Mouse (Mus musculus) ovary, postnatal 36 days (tissue): ENCODE data around the gene Ly6g.
"Not testable (repeated sequence)": the region's sequence is repeated elsewhere in the genome, so short reads cannot be mapped to it uniquely, and the experiment has no call there.

ENCODE experiments used
- DNase-seq: peaks from one replicate; pipeline ENCODE4 v3.0.0; 2022; ENCODE audit warnings: low spot score, mixed read lengths

Ly6g gene

GRCm38 (mm10) chr15:75154940-75155339 is at the start of gene Ly6g:
Gene Ly6g, plus strand, starts transcription at chr15:75155240.
- DNase-seq = no peak

- DNase-seq = not testable (repeated sequence)
Measured at GRCm38 (mm10) chr15:75110424-75110823, 44.6 kb upstream of the Ly6g start.

GRCm38 (mm10) chr15:75111861-75112630 is 43.0 kb upstream of the Ly6g start, which contains the start of gene Ly6c2:
Gene Ly6c2, minus strand, starts transcription at chr15:75111970.
- DNase-seq = not testable (repeated sequence)

GRCm38 (mm10) chr15:75116525-75116924 is 38.5 kb upstream of the Ly6g start:
- DNase-seq = no peak

- not testable (repeated sequence) for DNase-seq
Measured at GRCm38 (mm10) chr15:75117481-75117880, 37.6 kb upstream of the Ly6g start.

- peak; percentile 18 for DNase-seq
Measured at GRCm38 (mm10) chr15:75118742-75119141, 36.3 kb upstream of the Ly6g start.

GRCm38 (mm10) chr15:75120066-75120465 is 35.0 kb upstream of the Ly6g start:
- no peak for DNase-seq

GRCm38 (mm10) chr15:75132346-75132745 is 22.7 kb upstream of the Ly6g start:
- DNase-seq = not testable (repeated sequence)

GRCm38 (mm10) chr15:75135090-75135783 is 19.8 kb upstream of the Ly6g start:
- DNase-seq = not testable (repeated sequence)

- not testable (repeated sequence) for DNase-seq
Measured at GRCm38 (mm10) chr15:75137739-75138138, 17.3 kb upstream of the Ly6g start.

GRCm38 (mm10) chr15:75141812-75142360 is 13.2 kb upstream of the Ly6g start:
- not testable (repeated sequence) for DNase-seq

- DNase-seq = no peak
Measured at GRCm38 (mm10) chr15:75143735-75144134, 11.3 kb upstream of the Ly6g start.

GRCm38 (mm10) chr15:75153087-75153486 is 2.0 kb upstream of the Ly6g start:
- DNase-seq = no peak

- DNase-seq = no peak
Measured at GRCm38 (mm10) chr15:75157646-75158045, 2.6 kb downstream of the Ly6g start.

GRCm38 (mm10) chr15:75175506-75175905 is 20.5 kb downstream of the Ly6g start:
- peak; percentile 15 for DNase-seq

- DNase-seq = no peak
Measured at GRCm38 (mm10) chr15:75186291-75186690, 31.3 kb downstream of the Ly6g start.

GRCm38 (mm10) chr15:75189116-75189515 is 34.1 kb downstream of the Ly6g start:
- no peak for DNase-seq

GRCm38 (mm10) chr15:75190560-75190959 is 35.5 kb downstream of the Ly6g start:
- not testable (repeated sequence) for DNase-seq
